Mouse (Mus musculus) heart, postnatal 0 days (tissue): ENCODE data around the gene Acta2.
"Not testable (repeated sequence)": the region's sequence is repeated elsewhere in the genome, so short reads cannot be mapped to it uniquely, and the experiment has no call there.

Experiments
- CTCF ChIP-seq: IDR thresholded peaks from 2 replicates; pipeline ENCODE4 v1.5.1; 2016; ENCODE audit warnings: antibody characterized with exemption, control low read depth, low read depth
- EP300 ChIP-seq: IDR thresholded peaks from 2 replicates; pipeline ENCODE4 v1.6.1; 2016; ENCODE audit warnings: antibody characterized with exemption, low read depth

- TF ChIP-seq CTCF, EP300: not testable (repeated sequence)
Observed at GRCm38 (mm10) chr19:34206128-34206527, 49.3 kb downstream of the Acta2 start.
